Mouse (Mus musculus): ENCODE measurements at regions not wholly inside any gene's neighbourhood (a gene's known extent, or its start where the extent isn't known, plus 50 kb on each side); places are given as distances from the start of the nearest gene placed in this dataset. TPM values are rescaled to one million over a fixed set of nuclear protein-coding genes. Genes with fewer than 3 reads are reported as not detected.

GRCm38 (mm10) chr13:98551471-98552020 lies 59.7 kb upstream of the Gm10320 start:
- H3K27me3 ChIP-seq (ENCODE audit: control insufficient read depth, insufficient read depth, low read depth, low read length): peaks cover 7% of the 10 kb centered on the region
- H3K27ac ChIP-seq (ENCODE audit: low read length): no peak overlapping the region
- ATAC-seq: no peak
- no peaks in the 10 kb centered on the region for H3K4me1 ChIP-seq (ENCODE audit: control insufficient read depth, insufficient read depth, low read length)
- H3K36me3 ChIP-seq (ENCODE audit: control insufficient read depth, insufficient read depth, low read length): no peaks in the 10 kb centered on the region
- no peak overlapping the region for H3K4me3 ChIP-seq (ENCODE audit: low read depth, low read length)
- H3K4me2 ChIP-seq (ENCODE audit: low read length): no peak overlapping the region
- no peak overlapping the region for H3K9ac ChIP-seq (ENCODE audit: low read depth, low read length)
- no peaks in the 10 kb centered on the region for H3K9me3 ChIP-seq (replicated peaks; ENCODE audit: control insufficient read depth, low read length, poor library complexity, severe bottlenecking)
- 66% methylated on average over 13 of the region's 13 CpGs for WGBS

- H3K9me3 ChIP-seq (replicated peaks; ENCODE audit: control insufficient read depth, low read length, poor library complexity, severe bottlenecking): no peaks in the 10 kb centered on the region
- no peak overlapping the region for H3K4me3 ChIP-seq (ENCODE audit: low read depth, low read length)
- WGBS: 90% methylated on average over 5 of the region's 5 CpGs
- no peak overlapping the region for H3K9ac ChIP-seq (ENCODE audit: low read depth, low read length)
- H3K4me1 ChIP-seq (ENCODE audit: control insufficient read depth, insufficient read depth, low read length): no peaks in the 10 kb centered on the region
- peaks cover 5% of the 10 kb centered on the region for H3K27me3 ChIP-seq (ENCODE audit: control insufficient read depth, insufficient read depth, low read depth, low read length)
- ATAC-seq: no peak
- no peak overlapping the region for H3K4me2 ChIP-seq (ENCODE audit: low read length)
- H3K27ac ChIP-seq (ENCODE audit: low read length): no peak overlapping the region
- no peaks in the 10 kb centered on the region for H3K36me3 ChIP-seq (ENCODE audit: control insufficient read depth, insufficient read depth, low read length)
Measured at GRCm38 (mm10) chr13:98547223-98547622, 55.4 kb upstream of the Gm10320 start.

GRCm38 (mm10) chr13:98546116-98546515 lies 54.3 kb upstream of the Gm10320 start:
- Histone ChIP-seq H3K27ac (ENCODE audit: low read length) (no peak overlapping the region), H3K9me3 (replicated peaks; ENCODE audit: control insufficient read depth, low read length, poor library complexity, severe bottlenecking) (no peaks in the 10 kb centered on the region), H3K36me3 (ENCODE audit: control insufficient read depth, insufficient read depth, low read length) (no peaks in the 10 kb centered on the region), H3K4me1 (ENCODE audit: control insufficient read depth, insufficient read depth, low read length) (no peaks in the 10 kb centered on the region), H3K4me2 (ENCODE audit: low read length) (no peak overlapping the region), H3K9ac (ENCODE audit: low read depth, low read length) (no peak overlapping the region), H3K27me3 (ENCODE audit: control insufficient read depth, insufficient read depth, low read depth, low read length) (peaks cover 5% of the 10 kb centered on the region), H3K4me3 (ENCODE audit: low read depth, low read length) (no peak overlapping the region)
- whole genome bisulfite sequencing: 24% methylated on average over 5 of the region's 5 CpGs
- no peak for ATAC-seq

- Histone ChIP-seq H3K9me3 (replicated peaks; ENCODE audit: control insufficient read depth, low read length, poor library complexity, severe bottlenecking) (no peaks in the 10 kb centered on the region), H3K27me3 (ENCODE audit: control insufficient read depth, insufficient read depth, low read depth, low read length) (peaks cover 7% of the 10 kb centered on the region), H3K9ac (ENCODE audit: low read depth, low read length) (no peak overlapping the region), H3K4me1 (ENCODE audit: control insufficient read depth, insufficient read depth, low read length) (no peaks in the 10 kb centered on the region), H3K4me2 (ENCODE audit: low read length) (no peak overlapping the region), H3K4me3 (ENCODE audit: low read depth, low read length) (no peak overlapping the region), H3K27ac (ENCODE audit: low read length) (no peak overlapping the region), H3K36me3 (ENCODE audit: control insufficient read depth, insufficient read depth, low read length) (no peaks in the 10 kb centered on the region)
- WGBS: 51% methylated on average over 5 of the region's 5 CpGs
- ATAC-seq: no peak
Measured at GRCm38 (mm10) chr13:98545398-98545797, 53.6 kb upstream of the Gm10320 start.

- Histone ChIP-seq H3K4me2 (ENCODE audit: low read length) (no peak overlapping the region), H3K9ac (ENCODE audit: low read depth, low read length) (no peak overlapping the region), H3K4me1 (ENCODE audit: control insufficient read depth, insufficient read depth, low read length) (no peaks in the 10 kb centered on the region), H3K27ac (ENCODE audit: low read length) (no peak overlapping the region), H3K27me3 (ENCODE audit: control insufficient read depth, insufficient read depth, low read depth, low read length) (peaks cover 11% of the 10 kb centered on the region; the same call in 1 of the 2 replicates), H3K36me3 (ENCODE audit: control insufficient read depth, insufficient read depth, low read length) (no peaks in the 10 kb centered on the region), H3K9me3 (replicated peaks; ENCODE audit: control insufficient read depth, low read length, poor library complexity, severe bottlenecking) (no peaks in the 10 kb centered on the region), H3K4me3 (ENCODE audit: low read depth, low read length) (no peak overlapping the region)
- 92% methylated on average over 9 of the region's 10 CpGs for whole genome bisulfite sequencing
- ATAC-seq: no peak
Measured at GRCm38 (mm10) chr13:98544051-98544450, 52.2 kb upstream of the Gm10320 start.

Small RNA genes lying in the stretch of these regions (microRNA-seq; reads per million reads assigned to microRNA genes)
- not detected for gene Gm22698
